Mouse (Mus musculus): ENCODE data around the gene Armc9. TPM values are rescaled to one million over a fixed set of nuclear protein-coding genes. Genes with fewer than 3 reads are reported as not detected.

Armc9 gene
- polyA plus RNA-seq, 1 experiment: 14.8 TPM

DNA sequence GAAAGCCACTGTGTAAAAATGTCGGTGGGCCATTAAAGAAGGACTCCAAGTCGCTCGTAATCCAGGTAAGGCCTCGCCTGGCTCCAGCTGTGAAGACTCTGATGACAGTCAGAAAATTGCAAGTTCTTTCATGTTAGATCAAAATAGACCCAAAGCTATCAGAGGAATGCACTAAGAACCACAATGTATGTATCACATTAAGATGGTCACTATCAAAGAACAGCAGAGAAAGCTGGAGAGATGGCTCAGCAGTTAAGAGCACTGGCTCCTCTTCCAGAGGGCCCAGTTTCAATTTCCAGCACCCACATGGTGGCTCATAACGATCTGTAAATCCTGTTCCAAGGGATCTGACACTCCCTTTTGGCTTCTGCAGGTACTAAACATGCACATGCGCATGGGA, 5.5 kb downstream of the Armc9 start:
- H3K4me3 ChIP-seq (ENCODE audit: insufficient read depth, low read length): no peak overlapping the region
- H3K4me1 ChIP-seq (ENCODE audit: control insufficient read depth, insufficient read depth, low read length): 0 out of 2 replicates have a peak, but pooled peaks cover 3% of the 10 kb centered on the region
- no peak overlapping the region for H3K27ac ChIP-seq (ENCODE audit: insufficient read depth, low read length)
- TF ChIP-seq POLR2A (IDR thresholded peaks at IDR 0.05; ENCODE audit: low read depth, low read length) (no peak), CTCF (IDR thresholded peaks at IDR 0.05; ENCODE audit: borderline replicate concordance, insufficient read depth, low read length) (no peak)

DNA sequence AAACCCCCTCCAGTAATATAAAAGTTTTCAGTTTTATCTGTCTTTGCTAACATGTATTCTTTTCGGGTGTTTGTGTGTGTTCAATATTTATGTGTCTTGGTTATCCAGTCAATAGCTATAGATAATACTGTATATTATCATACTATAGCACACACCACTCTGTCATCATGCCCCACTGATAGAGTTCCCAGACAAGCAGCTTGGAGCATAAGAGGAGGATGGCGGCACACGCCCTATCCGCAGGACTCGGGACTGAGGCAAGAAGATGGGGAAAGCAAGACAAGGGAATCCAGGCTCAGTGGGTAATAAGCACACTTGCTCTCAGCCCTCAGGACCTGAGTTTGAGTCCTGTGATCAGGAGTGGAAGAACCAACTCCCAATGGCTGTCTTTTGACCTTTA, 5.9 kb downstream of the Armc9 start:
- TF ChIP-seq CTCF (IDR thresholded peaks at IDR 0.05; ENCODE audit: borderline replicate concordance, insufficient read depth, low read length): no peak
- no peak for TF ChIP-seq POLR2A (IDR thresholded peaks at IDR 0.05; ENCODE audit: low read depth, low read length)
- no peak overlapping the region for H3K27ac ChIP-seq (ENCODE audit: insufficient read depth, low read length)
- H3K4me1 ChIP-seq (ENCODE audit: control insufficient read depth, insufficient read depth, low read length): no peaks in the 10 kb centered on the region
- no peak overlapping the region for H3K4me3 ChIP-seq (ENCODE audit: insufficient read depth, low read length)

DNA sequence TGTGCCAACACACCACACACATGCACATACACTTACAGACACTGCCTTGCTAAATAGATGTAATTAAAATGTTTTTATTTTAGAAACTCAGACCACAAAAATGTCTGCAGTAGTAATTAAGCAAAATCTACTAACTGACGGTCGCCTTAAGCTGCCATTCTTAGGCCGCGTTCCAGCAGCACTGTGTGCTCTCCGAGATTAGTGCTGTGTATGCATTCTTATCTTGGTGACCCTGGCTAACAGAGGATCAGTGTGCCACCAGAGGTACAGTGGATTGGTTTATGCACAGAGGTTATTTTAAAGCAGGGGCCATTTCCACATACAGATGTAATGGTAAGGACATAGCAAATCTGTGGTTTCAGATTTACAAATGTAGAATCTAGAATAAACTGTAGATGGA, 6.5 kb downstream of the Armc9 start:
- TF ChIP-seq CTCF (IDR thresholded peaks at IDR 0.05; ENCODE audit: borderline replicate concordance, insufficient read depth, low read length) (no peak), POLR2A (IDR thresholded peaks at IDR 0.05; ENCODE audit: low read depth, low read length) (no peak)
- Histone ChIP-seq H3K27ac (ENCODE audit: insufficient read depth, low read length) (no peak overlapping the region), H3K4me1 (ENCODE audit: control insufficient read depth, insufficient read depth, low read length) (no peaks in the 10 kb centered on the region), H3K4me3 (ENCODE audit: insufficient read depth, low read length) (no peak overlapping the region)

- Histone ChIP-seq H3K27ac (ENCODE audit: insufficient read depth, low read length) (no peak overlapping the region), H3K4me1 (ENCODE audit: control insufficient read depth, insufficient read depth, low read length) (no peaks in the 10 kb centered on the region), H3K4me3 (ENCODE audit: insufficient read depth, low read length) (no peak overlapping the region)
- TF ChIP-seq POLR2A (IDR thresholded peaks at IDR 0.05; ENCODE audit: low read depth, low read length): no peak
Measured at GRCm38 (mm10) chr1:86174602-86175001, 20.0 kb downstream of the Armc9 start.

DNA sequence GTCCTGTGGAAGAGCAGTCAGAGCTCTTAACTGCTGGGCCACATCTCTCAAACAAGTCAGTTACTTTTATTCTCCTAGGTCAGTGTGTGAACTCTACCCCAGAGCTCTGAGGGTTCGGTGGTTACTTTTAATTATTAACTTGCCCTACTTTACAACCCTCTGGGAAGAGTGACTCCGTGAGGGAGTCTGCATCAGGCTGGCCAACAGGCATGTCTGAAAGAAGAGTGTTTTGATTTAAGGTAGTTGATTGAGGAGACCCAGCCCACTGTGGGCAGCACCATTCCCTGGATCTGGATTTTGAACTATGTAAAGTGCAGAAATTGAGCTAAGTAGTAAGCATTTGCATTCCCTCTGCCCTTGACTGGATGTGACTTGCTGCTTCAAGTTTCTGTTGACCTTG, 21.5 kb downstream of the Armc9 start:
- no peak overlapping the region for H3K4me3 ChIP-seq (ENCODE audit: insufficient read depth, low read length)
- H3K4me1 ChIP-seq (ENCODE audit: control insufficient read depth, insufficient read depth, low read length): no peaks in the 10 kb centered on the region

DNA sequence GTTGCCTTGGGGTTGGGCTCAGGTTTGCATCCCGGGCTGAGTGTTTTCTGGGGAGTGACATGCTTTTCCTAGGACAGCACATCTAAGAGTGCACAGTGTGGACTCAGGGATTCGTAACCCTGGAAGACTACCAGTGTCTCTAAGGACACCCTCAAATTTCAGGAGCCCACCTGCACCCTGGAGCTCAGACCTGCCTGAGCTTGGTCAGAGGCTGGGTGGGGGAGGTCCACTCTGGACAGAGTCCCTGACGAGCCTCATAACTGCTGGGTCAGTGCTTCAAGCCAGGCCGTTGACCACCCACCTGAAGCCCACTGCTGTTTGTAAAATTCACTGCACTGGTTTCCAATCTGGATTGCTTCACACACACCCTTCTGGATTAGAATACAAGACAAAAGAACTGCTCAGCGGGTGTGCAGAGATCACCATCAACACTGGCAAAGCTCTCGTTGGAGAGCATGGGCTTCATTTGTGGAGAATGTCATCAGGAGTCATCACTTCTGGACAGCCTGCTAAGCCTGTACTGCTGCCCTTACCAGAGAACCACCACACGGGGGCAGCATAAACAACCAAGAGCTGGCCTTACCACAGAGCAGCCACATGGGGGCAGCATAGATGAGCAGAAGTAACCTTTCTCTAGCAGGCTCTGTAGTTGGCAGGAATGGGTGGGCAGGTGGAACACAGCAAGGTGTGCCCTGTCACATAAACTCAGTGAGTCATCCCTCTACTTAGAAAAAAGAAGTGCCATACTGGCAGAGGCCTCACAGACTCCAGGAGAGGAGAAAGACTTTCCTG, 24.1 kb downstream of the Armc9 start:
- H3K4me1 ChIP-seq (ENCODE audit: control insufficient read depth, insufficient read depth, low read length): no peaks in the 10 kb centered on the region
- TF ChIP-seq CTCF (IDR thresholded peaks at IDR 0.05; ENCODE audit: borderline replicate concordance, insufficient read depth, low read length) (peak; percentile 97), POLR2A (IDR thresholded peaks at IDR 0.05; ENCODE audit: low read depth, low read length) (no peak)
- no peak overlapping the region for H3K27ac ChIP-seq (ENCODE audit: insufficient read depth, low read length)
- H3K4me3 ChIP-seq (ENCODE audit: insufficient read depth, low read length): no peak overlapping the region

More for the DNA sequence above, 21.5 kb downstream of the Armc9 start:
- TF ChIP-seq CTCF (IDR thresholded peaks at IDR 0.05; ENCODE audit: borderline replicate concordance, insufficient read depth, low read length): no peak
- no peak for TF ChIP-seq POLR2A (IDR thresholded peaks at IDR 0.05; ENCODE audit: low read depth, low read length)
- H3K27ac ChIP-seq (ENCODE audit: insufficient read depth, low read length): no peak overlapping the region

- Histone ChIP-seq H3K4me1 (ENCODE audit: control insufficient read depth, insufficient read depth, low read length) (no peaks in the 10 kb centered on the region), H3K27ac (ENCODE audit: insufficient read depth, low read length) (no peak overlapping the region), H3K4me3 (ENCODE audit: insufficient read depth, low read length) (no peak overlapping the region)
- no peak for TF ChIP-seq POLR2A (IDR thresholded peaks at IDR 0.05; ENCODE audit: low read depth, low read length)
- TF ChIP-seq CTCF (IDR thresholded peaks at IDR 0.05; ENCODE audit: borderline replicate concordance, insufficient read depth, low read length): no peak
Measured at GRCm38 (mm10) chr1:86182004-86182709, 27.6 kb downstream of the Armc9 start.

DNA sequence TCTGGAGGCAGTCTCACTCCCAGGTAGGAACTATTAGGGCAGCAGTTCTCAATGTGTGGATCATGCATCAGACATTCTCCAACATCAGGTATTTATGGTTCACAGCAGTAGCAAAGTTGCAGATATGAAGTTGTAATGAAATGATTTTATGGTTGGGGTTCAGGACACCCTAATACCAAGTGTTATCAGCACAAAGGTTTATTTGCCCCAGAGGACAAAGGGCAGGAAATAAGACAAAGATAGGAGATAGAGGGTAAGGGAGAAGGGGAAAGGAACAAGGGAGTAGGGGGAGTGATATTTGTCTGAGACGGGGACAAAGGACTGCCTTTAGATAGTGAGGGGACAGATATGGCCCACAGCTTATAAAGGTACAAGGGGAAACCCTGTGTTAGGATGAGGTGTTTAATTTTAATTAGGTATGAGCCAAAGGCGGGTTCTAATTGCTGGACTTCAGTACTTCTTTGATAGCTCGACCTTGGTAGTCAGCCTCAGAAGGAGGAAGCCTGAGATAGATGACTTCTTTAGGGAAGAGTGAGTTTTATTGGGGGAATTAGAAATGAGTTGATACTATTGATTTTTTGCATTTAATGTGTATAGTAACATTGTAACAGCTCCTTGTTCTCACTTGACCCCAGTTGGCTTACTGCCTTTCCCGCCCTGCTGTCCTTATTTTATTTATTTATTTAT, 29.1 kb downstream of the Armc9 start:
- no peak overlapping the region for H3K27ac ChIP-seq (ENCODE audit: insufficient read depth, low read length)
- H3K4me3 ChIP-seq (ENCODE audit: insufficient read depth, low read length): no peak overlapping the region
- no peaks in the 10 kb centered on the region for H3K4me1 ChIP-seq (ENCODE audit: control insufficient read depth, insufficient read depth, low read length)
- TF ChIP-seq CTCF (IDR thresholded peaks at IDR 0.05; ENCODE audit: borderline replicate concordance, insufficient read depth, low read length) (no peak), POLR2A (IDR thresholded peaks at IDR 0.05; ENCODE audit: low read depth, low read length) (no peak)

DNA sequence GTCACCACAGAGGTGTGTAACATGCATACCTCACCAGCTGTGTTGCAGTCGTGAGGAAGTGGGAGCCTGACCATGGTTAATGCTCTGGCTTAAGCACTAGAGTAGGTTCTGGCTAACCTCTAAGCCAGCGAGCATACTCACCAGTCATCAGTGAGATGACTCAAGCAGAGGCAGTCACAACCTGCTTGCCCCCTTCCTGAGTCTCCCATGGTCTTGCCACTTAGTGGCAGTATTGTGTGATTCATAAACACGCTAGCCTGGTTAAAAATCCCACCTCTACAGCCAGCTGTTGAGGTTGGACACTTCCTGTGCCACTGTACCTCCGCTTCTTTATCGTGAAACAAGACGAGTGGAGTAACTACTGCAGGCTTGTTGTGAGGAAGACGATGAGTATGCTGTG, 32.2 kb downstream of the Armc9 start:
- H3K4me1 ChIP-seq (ENCODE audit: control insufficient read depth, insufficient read depth, low read length): no peaks in the 10 kb centered on the region
- no peak overlapping the region for H3K4me3 ChIP-seq (ENCODE audit: insufficient read depth, low read length)
- TF ChIP-seq POLR2A (IDR thresholded peaks at IDR 0.05; ENCODE audit: low read depth, low read length): no peak
- TF ChIP-seq CTCF (IDR thresholded peaks at IDR 0.05; ENCODE audit: borderline replicate concordance, insufficient read depth, low read length): no peak
- H3K27ac ChIP-seq (ENCODE audit: insufficient read depth, low read length): no peak overlapping the region

DNA sequence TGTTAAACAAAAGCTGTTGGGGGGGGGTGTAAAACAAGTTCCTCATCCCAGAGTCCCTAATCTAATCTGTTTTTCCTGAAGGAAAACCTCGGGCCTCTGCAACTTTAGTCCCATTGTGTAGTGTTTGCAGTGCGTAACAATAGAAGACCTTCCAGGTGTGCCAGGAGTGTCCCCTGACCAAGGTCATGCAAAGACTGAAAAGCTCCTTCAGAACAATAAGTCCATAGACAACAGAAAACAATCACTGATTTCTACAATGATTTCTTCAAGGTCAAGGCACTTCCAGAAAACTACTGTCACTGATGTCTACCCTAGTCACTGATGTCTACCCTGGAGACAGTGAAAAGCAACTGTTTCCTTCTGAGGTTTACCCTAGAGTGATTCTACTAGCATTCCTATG, 33.3 kb downstream of the Armc9 start:
- Histone ChIP-seq H3K4me3 (ENCODE audit: insufficient read depth, low read length) (no peak overlapping the region), H3K27ac (ENCODE audit: insufficient read depth, low read length) (no peak overlapping the region), H3K4me1 (ENCODE audit: control insufficient read depth, insufficient read depth, low read length) (no peaks in the 10 kb centered on the region)
- TF ChIP-seq POLR2A (IDR thresholded peaks at IDR 0.05; ENCODE audit: low read depth, low read length): no peak
- TF ChIP-seq CTCF (IDR thresholded peaks at IDR 0.05; ENCODE audit: borderline replicate concordance, insufficient read depth, low read length): no peak

Measured in embryonic fibroblast, embryonic 13.5 days (primary cell).